Comparison of ENCODE assay signal across 8 mouse cellular contexts in the genomic region with DNA sequence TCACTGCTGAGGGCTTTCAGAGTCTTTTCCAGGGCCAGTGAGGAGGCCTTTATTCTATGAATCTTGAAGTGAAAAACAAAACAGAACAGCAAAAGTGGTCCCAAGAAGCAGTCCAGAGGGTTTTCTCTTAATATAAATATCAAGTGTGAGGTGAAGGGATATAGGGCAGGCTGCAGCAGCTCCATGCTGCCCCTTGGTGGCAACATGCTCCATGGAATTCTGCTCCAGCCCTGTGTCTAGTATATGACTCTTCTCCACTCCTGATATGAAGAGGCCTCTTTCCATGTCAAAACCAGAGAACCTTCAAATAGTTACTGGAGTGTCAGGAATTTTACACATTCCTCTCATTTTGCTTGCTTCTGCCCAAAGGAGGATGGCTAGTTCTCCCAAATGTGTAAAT.
A peak's percentile ranks its signal among the peaks of the same experiment; 100 is the strongest.
DNase-seq lines count a peak whose midpoint lies in the region; ATAC-seq and TF ChIP-seq lines count a peak whose summit lies in the region.

No protein-coding gene starts in this region.

- no peaks in the 10 kb centered on the region for H3K36me3 ChIP-seq in forebrain, postnatal 0 days (ENCODE audit: insufficient read depth)

- intact Hi-C loops in gastrocnemius, postnatal 14 days (cut with DNase I; ENCODE audit: low total_unique reads), result no loop called here

- H3K4me1 ChIP-seq in forebrain, postnatal 0 days (ENCODE audit: insufficient read depth), result no peaks in the 10 kb centered on the region

- no peak overlapping the region for H3K27ac ChIP-seq in forebrain, postnatal 0 days (ENCODE audit: low read depth, low read length)

- H3K9me3 ChIP-seq in forebrain, postnatal 0 days (ENCODE audit: low read length), result no peaks in the 10 kb centered on the region

- ATAC-seq in forebrain, postnatal 0 days, result peak; percentile 80

- H3K4me2 ChIP-seq in forebrain, postnatal 0 days (ENCODE audit: low read depth), result no peak overlapping the region

- no peaks in the 10 kb centered on the region for H3K27me3 ChIP-seq in forebrain, postnatal 0 days (ENCODE audit: insufficient read depth, low read length)

- peak; percentile 82 for DNase-seq in heart, adult 11 months
- no peak for DNase-seq in heart, adult 9 months (ENCODE audit: low spot score in 2 of 2)
- peak; percentile 19 for DNase-seq in right cerebral cortex, adult 18-20 months
- no peak for DNase-seq in right cerebral cortex, postnatal 25 days
- peak; percentile 66 for DNase-seq in forebrain, postnatal 0 days
- DNase-seq in mesoderm, embryonic 11.5 days (ENCODE audit: low read depth, low spot score), result peak; percentile 31
- DNase-seq in gastrocnemius, postnatal 14 days, result no peak
- DNase-seq in ovary, adult 18-20 months (ENCODE audit: low spot score), result no peak

- H3K4me3 ChIP-seq in forebrain, postnatal 0 days (ENCODE audit: low read depth, low read length), result no peak overlapping the region

- TF ChIP-seq CTCF in forebrain, postnatal 0 days (IDR thresholded peaks at IDR 0.05; ENCODE audit: low read depth), result peak; percentile 80

- H3K9ac ChIP-seq in forebrain, postnatal 0 days, result no peak overlapping the region

Comparison
In these comparisons a context has a peak if more than half of its experiments do, and no peak if none do; other contexts are left out.
1. DNase-seq: peak in heart, adult 11 months (single experiment), right cerebral cortex, adult 18-20 months (single experiment), forebrain, postnatal 0 days (single experiment) and mesoderm, embryonic 11.5 days (single experiment); none in heart, adult 9 months (0 of 2), right cerebral cortex, postnatal 25 days (single experiment), gastrocnemius, postnatal 14 days (single experiment) and ovary, adult 18-20 months (single experiment).